ENCODE assay signal across 11 mouse cellular contexts in the genomic region with DNA sequence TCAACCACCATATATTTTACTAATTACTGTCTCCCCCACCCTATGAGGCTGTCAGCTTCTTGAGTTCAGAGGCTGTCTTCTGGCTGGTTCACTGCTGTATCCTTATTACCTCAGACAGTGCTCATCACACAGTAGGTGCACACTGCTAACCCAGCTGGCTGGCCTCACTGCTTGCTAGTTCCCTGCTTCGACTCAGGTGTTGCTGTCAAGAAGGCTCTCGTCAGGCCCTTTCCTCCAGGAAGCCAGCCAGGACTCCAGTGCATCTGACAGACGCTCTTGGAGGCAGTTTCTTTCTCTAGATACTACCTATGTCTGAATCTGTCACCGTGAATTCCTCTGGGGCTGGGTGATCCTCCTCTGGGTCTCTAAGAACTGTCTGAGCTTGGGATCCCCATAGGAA.
"Had no signal": no experiment of that assay in that cellular context is flagged by ENCODE, and none has a peak within 500 bp of the region (broad histone marks: within the 10 kb centered on the region; RNA-seq: fewer than 3 reads in every experiment).

No protein-coding gene starts in this region.

- H3K9me3 ChIP-seq: limb, embryonic 15.5 days; liver, embryonic 12.5 days; midbrain, embryonic 12.5 days; neural tube, embryonic 13.5 days had no signal

- H3K4me3 ChIP-seq: left cerebral cortex, adult 2 months; limb, embryonic 15.5 days; liver, embryonic 12.5 days; midbrain, embryonic 12.5 days; neural tube, embryonic 13.5 days had no signal

- H3K9ac ChIP-seq: limb, embryonic 15.5 days; liver, embryonic 12.5 days; lung, embryonic 14.5 days; midbrain, embryonic 12.5 days had no signal

- H3K27ac ChIP-seq: left cerebral cortex, adult 2 months; limb, embryonic 15.5 days; liver, embryonic 12.5 days; midbrain, embryonic 12.5 days; neural tube, embryonic 13.5 days had no signal

- H3K36me3 ChIP-seq: limb, embryonic 15.5 days; liver, embryonic 12.5 days; midbrain, embryonic 12.5 days; neural tube, embryonic 13.5 days had no signal

- DNase-seq: kidney, adult 8-10 months; lung, embryonic 14.5 days; lung, postnatal 10 days; thymus, adult 2 months; thymus, postnatal 25 days had no signal

- H3K4me1 ChIP-seq: limb, embryonic 15.5 days; liver, embryonic 12.5 days had no signal

- H3K4me2 ChIP-seq: limb, embryonic 15.5 days; liver, embryonic 12.5 days; lung, embryonic 14.5 days; midbrain, embryonic 12.5 days; neural tube, embryonic 13.5 days had no signal

- H3K27me3 ChIP-seq: limb, embryonic 15.5 days; liver, embryonic 12.5 days; neural tube, embryonic 13.5 days had no signal

- ATAC-seq: liver, embryonic 12.5 days; midbrain, embryonic 16.5 days had no signal
